Mouse (Mus musculus): ENCODE measurements at regions not wholly inside any gene's neighbourhood (a gene's known extent, or its start where the extent isn't known, plus 50 kb on each side); places are given as distances from the start of the nearest gene placed in this dataset.

DNA sequence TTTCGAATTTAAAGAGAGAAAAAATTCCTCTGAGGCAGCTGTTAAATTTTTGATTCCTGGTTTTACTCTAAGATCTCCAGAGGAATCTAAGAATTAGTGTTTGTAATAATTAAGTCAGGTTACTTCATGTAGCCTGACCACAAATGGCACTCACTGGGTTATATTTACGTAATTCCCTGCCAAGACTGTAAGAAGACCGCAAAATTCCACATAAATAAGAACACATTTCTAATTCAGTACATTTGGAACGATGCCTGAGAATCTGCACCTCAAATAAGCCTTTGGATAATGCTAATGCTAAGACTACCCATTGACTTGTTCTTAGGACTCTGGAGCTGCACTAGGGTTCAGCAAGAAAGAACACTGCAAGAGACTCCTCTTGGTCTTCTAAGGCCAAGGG lies 81.2 kb upstream of the Usp27x start:
- TF ChIP-seq CTCF (IDR thresholded peaks at IDR 0.05; ENCODE audit: low read depth, low read length) (no peak), POLR2A (IDR thresholded peaks at IDR 0.05; ENCODE audit: insufficient read depth, low read length) (no peak)

Measured in ES-Bruce4 (cell line).